Mouse (Mus musculus): ENCODE data around the gene Fnd3c2.
"Not testable (repeated sequence)": the region's sequence is repeated elsewhere in the genome, so short reads cannot be mapped to it uniquely, and the experiment has no call there.

Fnd3c2 gene

DNA sequence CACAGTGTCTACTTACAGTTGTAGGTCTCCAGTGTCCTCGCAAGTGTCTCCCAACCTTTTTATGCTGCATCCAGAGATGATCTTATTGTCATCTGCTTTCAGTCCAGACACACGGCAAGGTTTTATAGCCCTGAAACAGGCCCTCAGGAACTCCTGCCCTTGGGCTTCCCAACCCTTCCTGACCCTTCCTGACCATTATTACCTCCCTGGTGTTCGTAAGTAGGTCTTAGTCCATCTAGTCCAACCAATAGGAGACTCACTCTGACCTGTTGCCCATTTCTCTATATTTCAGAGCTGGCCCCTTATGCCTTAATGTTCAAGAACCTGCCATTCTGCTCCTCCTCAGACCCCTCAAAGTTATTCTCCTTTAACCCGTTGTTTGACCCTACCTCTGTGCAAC is at the start of gene Fnd3c2:
Gene Fnd3c2, minus strand, starts transcription at position 101 of the 400 bp plus-strand sequence.
- no peak for DNase-seq (ENCODE audit: low spot score in 2 of 2)

DNA sequence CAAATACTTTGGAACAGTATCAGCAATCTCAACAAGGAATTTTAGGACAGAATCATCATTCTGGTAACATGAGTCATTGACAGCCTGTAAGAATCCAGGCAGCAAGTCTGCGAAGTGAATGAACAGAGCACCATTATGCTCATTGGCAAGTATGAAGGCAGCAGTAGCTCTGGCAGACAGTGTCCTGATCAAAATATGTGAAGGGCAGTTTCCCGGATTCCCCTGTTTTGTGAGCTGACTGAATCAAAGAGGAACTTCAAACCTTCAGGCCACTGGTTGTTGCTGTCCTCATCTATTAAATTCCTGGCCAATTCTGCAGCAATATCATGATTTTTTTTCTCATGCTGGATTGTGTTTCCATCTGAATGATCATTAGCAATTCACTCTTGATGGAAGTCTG is 29.3 kb upstream of the Fnd3c2 start:
- DNase-seq (ENCODE audit: low spot score in 2 of 2): no peak

DNA sequence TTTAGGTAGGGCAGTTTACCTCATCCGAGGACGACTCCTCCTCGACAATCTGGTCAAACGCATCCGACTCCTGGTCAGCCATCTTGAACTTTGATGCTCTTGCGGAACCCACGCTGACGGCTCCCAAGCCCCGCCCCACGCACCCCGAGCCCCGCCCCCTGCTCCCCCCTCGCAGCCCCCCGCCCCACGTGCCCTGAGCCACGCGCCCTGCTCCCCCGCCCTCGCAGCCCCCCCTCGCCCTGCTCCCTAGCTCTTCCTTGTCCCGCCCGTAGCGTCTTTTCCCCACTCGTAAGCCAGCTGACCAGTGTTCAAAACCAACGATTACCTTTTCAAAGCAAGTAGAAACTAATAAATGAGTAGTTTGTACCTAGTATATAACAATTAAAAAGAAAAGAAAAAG is 34.1 kb downstream of the Fnd3c2 start, which contains the start of gene Taf9b:
Gene Taf9b, minus strand, starts transcription at position 101 of the 400 bp plus-strand sequence.
- DNase-seq (ENCODE audit: low spot score in 2 of 2): no peak

DNA sequence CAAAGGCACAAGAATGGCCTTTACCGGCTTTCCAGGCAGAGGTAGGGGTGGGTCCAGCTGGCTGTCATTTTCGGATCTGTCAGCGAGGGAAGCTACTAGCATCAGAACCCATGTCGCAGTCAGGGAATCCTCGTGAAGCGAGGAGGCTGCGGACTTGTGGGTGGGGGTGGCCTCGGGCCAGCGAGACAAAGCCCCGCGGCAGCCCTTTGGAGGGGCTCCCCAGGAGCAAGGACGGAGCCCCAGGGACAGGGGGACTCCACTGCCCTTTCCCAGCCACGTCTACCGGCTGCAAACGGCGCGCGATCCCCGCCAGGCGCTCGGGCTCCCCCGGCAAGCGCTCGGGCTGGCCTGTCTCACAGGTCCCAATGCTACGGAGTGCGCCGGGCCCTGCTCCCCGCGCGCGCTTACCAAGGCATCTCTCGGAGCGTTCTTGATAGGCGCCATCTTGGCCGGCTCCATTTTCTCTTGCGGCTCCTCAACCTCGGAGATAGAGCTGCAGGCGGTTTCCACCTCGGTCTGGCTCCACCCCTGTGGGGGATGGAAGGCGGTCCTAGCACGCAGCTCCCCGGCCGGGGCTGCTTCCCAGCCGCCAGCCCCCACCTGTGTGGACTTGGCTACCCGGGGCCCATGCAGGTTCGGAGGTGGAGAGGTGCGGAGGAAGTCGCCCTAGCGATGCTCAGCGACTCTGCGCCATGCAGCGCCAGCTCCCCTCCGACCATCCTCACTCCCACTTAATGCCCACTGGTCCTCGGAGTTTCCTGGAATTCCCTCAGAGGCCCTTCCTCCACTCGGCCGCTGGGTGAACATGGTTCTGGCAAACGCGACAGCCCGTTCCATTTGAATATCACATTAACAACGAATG is 35.8 kb downstream of the Fnd3c2 start:
- peak; percentile 63 to 66 for DNase-seq (ENCODE audit: low spot score in 2 of 2)

DNA sequence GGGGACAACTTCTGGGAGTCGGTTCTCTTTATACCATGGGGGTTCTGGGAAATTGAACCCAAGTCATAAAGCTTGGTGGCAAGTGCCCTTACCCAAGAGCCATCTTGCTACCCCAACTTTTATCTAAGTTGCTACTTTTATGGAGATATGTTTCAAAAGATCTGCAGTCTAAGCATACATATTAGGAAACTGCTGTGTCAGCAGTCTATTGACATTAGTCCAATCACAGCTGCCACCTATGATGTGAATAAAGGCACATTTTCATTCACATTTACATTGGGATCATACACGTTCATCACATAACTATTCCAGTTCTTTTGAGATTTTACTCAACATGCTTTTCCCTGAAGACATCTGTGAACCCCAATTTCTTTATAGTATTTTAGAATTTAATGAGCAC is 46.1 kb downstream of the Fnd3c2 start:
- DNase-seq (ENCODE audit: low spot score in 2 of 2): no peak

DNA sequence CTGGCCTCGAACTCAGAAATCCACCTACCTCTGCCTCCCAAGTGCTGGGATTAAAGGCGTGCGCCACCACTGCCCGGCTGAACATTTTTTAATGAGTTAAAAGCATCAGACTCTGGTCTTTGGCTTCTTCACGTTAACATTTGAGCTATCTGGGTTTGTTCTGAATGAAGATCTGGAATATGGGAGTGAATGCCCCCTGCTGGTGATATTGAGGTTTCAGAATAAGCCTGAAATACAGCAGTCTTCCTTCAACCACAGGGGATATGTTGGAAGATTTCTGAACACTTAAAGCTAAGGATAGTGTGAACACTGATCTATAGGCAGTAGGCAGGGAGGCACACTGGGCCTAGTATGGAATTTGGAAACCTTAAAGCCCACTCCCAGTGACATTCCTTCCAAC is 56.3 kb downstream of the Fnd3c2 start:
- DNase-seq (ENCODE audit: low spot score in 2 of 2): no peak

DNA sequence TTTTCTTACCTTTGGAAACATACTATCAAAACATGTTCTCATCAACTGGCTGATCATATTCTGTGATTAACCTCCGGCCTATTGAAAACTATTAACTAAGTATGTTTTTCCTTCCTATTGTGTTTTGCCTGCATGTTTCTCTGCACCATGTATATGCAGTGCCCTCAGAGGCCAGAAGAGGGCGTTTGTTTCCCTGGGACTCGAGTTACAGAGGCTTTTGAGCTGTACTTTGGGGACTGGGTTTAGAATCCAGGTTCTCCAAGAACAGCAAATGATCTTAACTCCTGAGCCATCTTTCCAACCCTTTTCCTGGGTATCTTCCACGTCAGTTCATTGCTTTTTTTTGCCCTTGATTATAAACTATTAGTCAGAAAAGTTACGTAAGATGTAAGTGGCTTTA is 57.9 kb downstream of the Fnd3c2 start:
- DNase-seq (ENCODE audit: low spot score in 2 of 2): no peak

DNA sequence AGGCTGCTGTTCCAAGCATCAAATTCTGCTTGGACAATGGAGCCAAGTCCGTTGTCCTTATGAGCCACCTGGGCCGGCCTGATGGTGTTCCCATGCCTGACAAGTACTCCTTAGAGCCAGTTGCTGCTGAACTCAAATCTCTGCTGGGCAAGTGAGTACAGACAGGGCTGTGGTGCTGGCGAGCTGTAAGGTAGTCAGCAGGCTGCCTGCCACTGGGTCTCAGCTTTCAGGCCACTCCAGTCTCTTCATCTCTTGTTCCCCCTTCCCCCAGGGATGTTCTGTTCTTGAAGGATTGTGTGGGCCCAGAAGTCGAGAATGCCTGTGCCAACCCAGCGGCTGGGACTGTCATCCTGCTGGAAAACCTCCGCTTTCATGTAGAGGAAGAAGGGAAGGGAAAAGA is 60.8 kb downstream of the Fnd3c2 start:
- DNase-seq (ENCODE audit: low spot score in 2 of 2): not testable (repeated sequence)

DNA sequence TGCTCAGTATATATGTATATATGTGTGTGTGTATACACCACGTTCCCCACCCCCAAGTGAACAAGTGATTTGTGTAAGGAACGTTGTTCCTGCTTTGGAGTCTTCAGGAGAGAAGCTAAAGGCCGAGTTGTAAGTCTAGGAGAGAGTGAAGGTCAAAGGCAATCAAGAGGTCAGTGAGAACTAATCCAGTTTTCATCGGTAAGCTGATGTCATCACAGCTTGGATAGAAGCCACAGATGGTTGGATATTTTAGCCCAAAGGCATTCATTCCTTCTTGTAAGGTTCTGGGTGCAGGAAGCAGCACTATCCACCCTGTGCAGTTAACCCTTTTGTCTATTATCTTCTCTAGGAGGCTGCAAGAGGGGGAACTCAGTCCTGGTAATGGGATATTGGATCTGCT is 65.1 kb downstream of the Fnd3c2 start:
- no peak for DNase-seq (ENCODE audit: low spot score in 2 of 2)

DNA sequence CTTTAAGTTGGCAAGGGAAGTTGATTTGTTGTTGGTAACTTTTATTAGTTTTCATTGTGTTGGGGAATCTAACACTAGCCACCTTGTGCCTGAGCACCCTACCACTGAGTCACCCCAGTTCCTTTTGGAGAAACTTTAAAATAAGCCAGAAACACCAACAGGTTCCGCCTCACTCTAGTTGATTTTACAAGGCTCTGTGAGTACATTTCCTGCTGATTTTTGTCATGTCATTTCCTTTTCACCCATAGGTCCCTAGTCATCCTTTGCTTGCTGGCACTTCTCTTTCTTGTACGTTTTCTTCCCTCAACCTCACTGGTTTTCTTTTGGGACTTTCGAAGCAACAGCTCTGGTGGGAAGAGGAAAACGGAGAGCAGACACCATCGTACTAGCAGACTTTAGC is 65.8 kb downstream of the Fnd3c2 start:
- no peak for DNase-seq (ENCODE audit: low spot score in 2 of 2)

DNA sequence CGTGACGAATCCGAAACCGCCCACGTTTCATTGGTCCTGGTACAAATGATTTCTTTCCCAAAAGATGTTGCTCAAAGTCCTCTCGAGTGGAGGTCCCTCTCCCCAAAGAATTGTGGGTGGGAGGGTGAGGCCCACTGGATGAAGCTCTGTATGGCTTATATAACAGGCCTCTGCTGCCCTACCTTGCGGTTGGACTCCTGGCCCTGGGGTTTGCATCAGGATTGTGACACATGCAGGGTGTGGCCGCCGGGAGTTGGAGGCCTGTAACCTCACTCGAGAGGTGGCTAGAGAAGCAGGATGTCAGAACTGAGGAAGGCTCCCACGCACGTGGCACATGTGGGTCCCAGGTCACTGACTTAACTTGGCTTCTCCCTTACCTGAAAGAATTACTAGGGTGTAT is 67.4 kb downstream of the Fnd3c2 start:
- DNase-seq (ENCODE audit: low spot score in 2 of 2): peak in 1 of 2 experiments; percentile 22

DNA sequence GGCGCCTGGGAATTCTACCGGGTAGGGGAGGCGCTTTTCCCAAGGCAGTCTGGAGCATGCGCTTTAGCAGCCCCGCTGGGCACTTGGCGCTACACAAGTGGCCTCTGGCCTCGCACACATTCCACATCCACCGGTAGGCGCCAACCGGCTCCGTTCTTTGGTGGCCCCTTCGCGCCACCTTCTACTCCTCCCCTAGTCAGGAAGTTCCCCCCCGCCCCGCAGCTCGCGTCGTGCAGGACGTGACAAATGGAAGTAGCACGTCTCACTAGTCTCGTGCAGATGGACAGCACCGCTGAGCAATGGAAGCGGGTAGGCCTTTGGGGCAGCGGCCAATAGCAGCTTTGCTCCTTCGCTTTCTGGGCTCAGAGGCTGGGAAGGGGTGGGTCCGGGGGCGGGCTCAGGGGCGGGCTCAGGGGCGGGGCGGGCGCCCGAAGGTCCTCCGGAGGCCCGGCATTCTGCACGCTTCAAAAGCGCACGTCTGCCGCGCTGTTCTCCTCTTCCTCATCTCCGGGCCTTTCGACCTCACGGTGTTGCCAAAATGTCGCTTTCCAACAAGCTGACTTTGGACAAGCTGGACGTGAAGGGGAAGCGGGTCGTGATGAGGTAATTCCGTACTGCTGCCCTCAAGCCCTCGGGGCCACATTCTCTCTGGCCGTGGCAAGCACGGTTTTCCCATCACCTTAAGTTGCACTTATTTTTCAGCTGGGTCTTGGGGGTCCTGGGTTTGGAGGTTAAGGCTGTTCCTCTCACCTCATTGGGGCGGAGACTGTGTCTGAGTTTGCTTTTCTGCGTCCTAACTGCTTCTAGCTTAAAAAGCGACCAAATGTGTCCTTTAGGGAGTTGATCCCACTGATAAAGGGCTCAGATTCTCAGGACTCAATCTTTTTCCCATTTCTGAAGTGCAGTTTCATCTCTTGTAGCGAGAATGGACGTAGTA is 68.2 kb downstream of the Fnd3c2 start, which contains the start of gene Pgk1:
Gene Pgk1, plus strand, starts transcription at position 388 of the 937 bp plus-strand sequence.
- peak; percentile 89 to 94 for DNase-seq (ENCODE audit: low spot score in 2 of 2)

DNA sequence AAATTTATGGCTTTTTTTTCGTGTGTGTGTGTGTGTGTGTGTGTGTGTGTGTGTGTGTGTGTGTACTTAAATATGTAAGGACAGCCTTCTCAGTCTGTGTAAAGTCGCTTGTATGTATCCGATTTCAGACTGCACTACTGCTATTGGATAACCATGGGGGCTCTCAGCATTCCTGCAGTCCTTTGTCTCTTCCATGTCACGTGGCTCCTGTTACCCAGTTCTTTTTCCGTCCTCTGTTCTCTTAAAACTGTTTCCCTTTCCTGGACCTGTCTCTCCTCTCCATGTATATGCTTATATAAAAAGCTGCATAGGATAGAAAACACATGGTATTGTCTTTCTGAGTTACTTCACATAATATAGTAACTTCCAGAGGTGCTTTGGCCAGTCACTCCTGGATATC is 69.5 kb downstream of the Fnd3c2 start:
- DNase-seq (ENCODE audit: low spot score in 2 of 2): no peak
